Mouse (Mus musculus) forebrain, embryonic 12.5 days (tissue): ENCODE measurements at regions not wholly inside any gene's neighbourhood (a gene's known extent, or its start where the extent isn't known, plus 50 kb on each side); places are given as distances from the start of the nearest gene placed in this dataset.

Source experiments
- ATAC-seq: fragments of 200-750 bp; cut with Nextera tagmentation; 2 replicates; pipeline ENCODE4 v1.8.0; 2017; ENCODE audit warnings: moderate TSS enrichment; ENCODE audit not compliant: low FRiP score
- H3K27ac ChIP-seq: fragments of 300-500 bp; sonication (generic); 2 replicates; pipeline ENCODE4 v1.5.1; 2016; ENCODE audit warnings: mild to moderate bottlenecking
- H3K27me3 ChIP-seq: fragments of 300-500 bp; sonication (generic); 2 replicates; pipeline ENCODE4 v1.6.1; 2016; ENCODE audit warnings: mild to moderate bottlenecking
- H3K36me3 ChIP-seq: fragments of 300-500 bp; sonication (generic); replicated peaks from 2 replicates; pipeline ENCODE4 v1.6.1; 2016; ENCODE audit warnings: mild to moderate bottlenecking
- H3K4me1 ChIP-seq: fragments of 300-500 bp; sonication (generic); 2 replicates; pipeline ENCODE4 v1.6.1; 2016
- H3K4me2 ChIP-seq: fragments of 300-500 bp; sonication (generic); 2 replicates; pipeline ENCODE4 v1.6.1; 2016; ENCODE audit warnings: mild to moderate bottlenecking, moderate library complexity
- H3K4me3 ChIP-seq: fragments of 300-500 bp; sonication (generic); replicated peaks from 2 replicates; pipeline ENCODE4 v1.5.1; 2016; ENCODE audit warnings: mild to moderate bottlenecking
- H3K9ac ChIP-seq: fragments of 300-500 bp; sonication (generic); 2 replicates; pipeline ENCODE4 v1.6.1; 2016; ENCODE audit warnings: mild to moderate bottlenecking
- H3K9me3 ChIP-seq: fragments of 300-500 bp; sonication (generic); 2 replicates; pipeline ENCODE4 v1.6.1; 2016
- WGBS: fragments of 180-500 bp; shearing (Covaris S2); methylation state at CpG from one replicate; pipeline ENCODE4 v1.1.7; 2016; 5-methylcytosine and 5-hydroxymethylcytosine counted together

GRCm38 (mm10) chr2:61527127-61527526, 51.3 kb upstream of the Tank start:
- Histone ChIP-seq H3K4me3 (no peak overlapping the region), H3K4me2 (no peak overlapping the region), H3K36me3 (no peaks in the 10 kb centered on the region), H3K9me3 (no peaks in the 10 kb centered on the region), H3K27ac (no peak overlapping the region), H3K27me3 (no peaks in the 10 kb centered on the region), H3K9ac (no peak overlapping the region), H3K4me1 (no peaks in the 10 kb centered on the region)
- ATAC-seq, result no peak
- 93% methylated on average over 3 of the region's 3 CpGs for WGBS

- H3K4me2 ChIP-seq, result no peak overlapping the region
- H3K9me3 ChIP-seq, result no peaks in the 10 kb centered on the region
- 87% methylated on average over 6 of the region's 6 CpGs for WGBS
- no peaks in the 10 kb centered on the region for H3K27me3 ChIP-seq
- no peak for ATAC-seq
- H3K4me1 ChIP-seq, result no peaks in the 10 kb centered on the region
- H3K27ac ChIP-seq, result no peak overlapping the region
- H3K4me3 ChIP-seq, result no peak overlapping the region
- no peaks in the 10 kb centered on the region for H3K36me3 ChIP-seq
- no peak overlapping the region for H3K9ac ChIP-seq
These were observed 54.2 kb upstream of the Tank start for GRCm38 (mm10) chr2:61524060-61524734.

GRCm38 (mm10) chr2:61514445-61515123, 63.8 kb upstream of the Tank start:
- Histone ChIP-seq H3K27me3 (no peaks in the 10 kb centered on the region), H3K27ac (no peak overlapping the region), H3K9me3 (no peaks in the 10 kb centered on the region), H3K36me3 (no peaks in the 10 kb centered on the region), H3K9ac (no peak overlapping the region), H3K4me1 (no peaks in the 10 kb centered on the region), H3K4me2 (no peak overlapping the region), H3K4me3 (no peak overlapping the region)
- ATAC-seq, result no peak
- 91% methylated on average over 6 of the region's 6 CpGs for WGBS

- H3K4me1 ChIP-seq, result no peaks in the 10 kb centered on the region
- no peak overlapping the region for H3K4me2 ChIP-seq
- H3K9me3 ChIP-seq, result no peaks in the 10 kb centered on the region
- no peak overlapping the region for H3K9ac ChIP-seq
- no peak overlapping the region for H3K4me3 ChIP-seq
- no peak for ATAC-seq
- no peak overlapping the region for H3K27ac ChIP-seq
- no peaks in the 10 kb centered on the region for H3K27me3 ChIP-seq
- 81% methylated on average over 12 of the region's 12 CpGs for WGBS
- no peaks in the 10 kb centered on the region for H3K36me3 ChIP-seq
These were observed 64.5 kb upstream of the Tank start for GRCm38 (mm10) chr2:61513787-61514444.

- H3K4me3 ChIP-seq, result no peak overlapping the region
- H3K36me3 ChIP-seq, result no peaks in the 10 kb centered on the region
- no peaks in the 10 kb centered on the region for H3K4me1 ChIP-seq
- no peaks in the 10 kb centered on the region for H3K9me3 ChIP-seq
- no peak overlapping the region for H3K27ac ChIP-seq
- H3K9ac ChIP-seq, result no peak overlapping the region
- WGBS, result 86% methylated on average over 4 of the region's 4 CpGs
- no peak overlapping the region for H3K4me2 ChIP-seq
- ATAC-seq, result no peak
- H3K27me3 ChIP-seq, result no peaks in the 10 kb centered on the region
These were observed 74.8 kb upstream of the Tank start for GRCm38 (mm10) chr2:61503594-61503993.

- Histone ChIP-seq H3K9ac (no peak overlapping the region), H3K4me3 (no peak overlapping the region), H3K4me2 (no peak overlapping the region), H3K36me3 (no peaks in the 10 kb centered on the region), H3K9me3 (no peaks in the 10 kb centered on the region), H3K27me3 (no peaks in the 10 kb centered on the region), H3K27ac (no peak overlapping the region), H3K4me1 (no peaks in the 10 kb centered on the region)
- 86% methylated on average over 5 of the region's 5 CpGs for WGBS
- ATAC-seq, result no peak
These were observed 76.5 kb upstream of the Tank start for GRCm38 (mm10) chr2:61501922-61502321.

GRCm38 (mm10) chr2:61499266-61499665, 79.1 kb upstream of the Tank start:
- H3K4me3 ChIP-seq, result no peak overlapping the region

GRCm38 (mm10) chr2:61497930-61498329, 80.5 kb upstream of the Tank start:
- H3K4me3 ChIP-seq, result no peak overlapping the region
- no peak overlapping the region for H3K9ac ChIP-seq
- no peaks in the 10 kb centered on the region for H3K36me3 ChIP-seq
- no peaks in the 10 kb centered on the region for H3K4me1 ChIP-seq
- H3K27me3 ChIP-seq, result no peaks in the 10 kb centered on the region
- no peaks in the 10 kb centered on the region for H3K9me3 ChIP-seq
- no peak overlapping the region for H3K4me2 ChIP-seq
- ATAC-seq, result no peak
- H3K27ac ChIP-seq, result no peak overlapping the region
- WGBS, result 63% methylated on average over 5 of the region's 5 CpGs

More at GRCm38 (mm10) chr2:61499266-61499665, 79.1 kb upstream of the Tank start:
- ATAC-seq, result no peak
- Histone ChIP-seq H3K4me2 (no peak overlapping the region), H3K9ac (no peak overlapping the region), H3K9me3 (no peaks in the 10 kb centered on the region), H3K4me1 (no peaks in the 10 kb centered on the region), H3K36me3 (no peaks in the 10 kb centered on the region), H3K27me3 (no peaks in the 10 kb centered on the region), H3K27ac (no peak overlapping the region)
- 92% methylated on average over 1 of the region's 1 CpGs for WGBS

- Histone ChIP-seq H3K27ac (no peak overlapping the region), H3K36me3 (no peaks in the 10 kb centered on the region), H3K4me1 (no peaks in the 10 kb centered on the region), H3K4me3 (no peak overlapping the region), H3K4me2 (no peak overlapping the region), H3K9me3 (no peaks in the 10 kb centered on the region), H3K9ac (no peak overlapping the region), H3K27me3 (no peaks in the 10 kb centered on the region)
- no peak for ATAC-seq
- WGBS, result 95% methylated on average over 2 of the region's 2 CpGs
These were observed 81.4 kb upstream of the Tank start for GRCm38 (mm10) chr2:61496968-61497367.

- Histone ChIP-seq H3K27me3 (no peaks in the 10 kb centered on the region), H3K27ac (no peak overlapping the region), H3K4me1 (no peaks in the 10 kb centered on the region), H3K4me3 (no peak overlapping the region), H3K9me3 (no peaks in the 10 kb centered on the region), H3K9ac (no peak overlapping the region), H3K4me2 (peak overlapping the region; percentile 22; the same call in 1 of the 2 replicates), H3K36me3 (no peaks in the 10 kb centered on the region)
- 50% methylated on average over 11 of the region's 11 CpGs for WGBS
- 0 out of 2 replicates have a peak, but pooled peaks have one; percentile 36 for ATAC-seq
These were observed 84.3 kb upstream of the Tank start for GRCm38 (mm10) chr2:61493918-61494712.

- no peak overlapping the region for H3K4me2 ChIP-seq
- no peak overlapping the region for H3K27ac ChIP-seq
- H3K36me3 ChIP-seq, result no peaks in the 10 kb centered on the region
- no peaks in the 10 kb centered on the region for H3K4me1 ChIP-seq
- no peaks in the 10 kb centered on the region for H3K9me3 ChIP-seq
- H3K27me3 ChIP-seq, result no peaks in the 10 kb centered on the region
- 57% methylated on average over 6 of the region's 6 CpGs for WGBS
- H3K4me3 ChIP-seq, result no peak overlapping the region
- no peak overlapping the region for H3K9ac ChIP-seq
- no peak for ATAC-seq
These were observed 86.2 kb upstream of the Tank start for GRCm38 (mm10) chr2:61492043-61492743.
